Mouse (Mus musculus) small intestine, adult 2 months (tissue): Measurements from ENCODE around the gene Ust. TPM values are rescaled to one million over a fixed set of nuclear protein-coding genes. Genes with fewer than 3 reads are reported as not detected.

Experiments
- H3K27ac ChIP-seq: fragments of 200-500 bp; 2 replicates; pipeline ENCODE4 v1.5.1; 2012; ENCODE audit warnings: low read depth, low read length, control low read depth, inconsistent platforms; ENCODE audit not compliant: insufficient read depth
- H3K27me3 ChIP-seq: fragments of 200-500 bp; 2 replicates; pipeline ENCODE4 v1.6.1; 2012; ENCODE audit warnings: mild to moderate bottlenecking, moderate library complexity, low read length, inconsistent platforms; ENCODE audit not compliant: control insufficient read depth, insufficient read depth
- H3K36me3 ChIP-seq: fragments of 200-500 bp; 2 replicates; pipeline ENCODE4 v1.6.1; 2012; ENCODE audit warnings: mild to moderate bottlenecking, low read length, control low read depth, inconsistent platforms; ENCODE audit not compliant: control insufficient read depth, insufficient read depth
- H3K4me1 ChIP-seq: fragments of 200-500 bp; 2 replicates; pipeline ENCODE4 v1.6.1; 2012; ENCODE audit warnings: low read length, inconsistent platforms, mixed read lengths; ENCODE audit not compliant: control insufficient read depth, insufficient read depth, insufficient read length
- H3K4me3 ChIP-seq: fragments of 200-500 bp; 2 replicates; pipeline ENCODE4 v1.5.1; 2012; ENCODE audit warnings: low read depth, mild to moderate bottlenecking, control low read depth, inconsistent platforms, low read length, moderate library complexity
- CTCF ChIP-seq: fragments of 200-500 bp; IDR thresholded peaks from 2 replicates; pipeline ENCODE4 v1.5.1; 2012; ENCODE audit warnings: low read depth, mild to moderate bottlenecking, control low read depth, inconsistent platforms, low read length, moderate library complexity, mixed read lengths; ENCODE audit not compliant: insufficient replicate concordance, insufficient read length; ENCODE audit errors: extremely low read depth
- POLR2A ChIP-seq: fragments of 200-500 bp; IDR thresholded peaks from 2 replicates; pipeline ENCODE4 v1.6.1; 2012; ENCODE audit warnings: low read depth, mild to moderate bottlenecking, control low read depth, inconsistent platforms, low read length, moderate library complexity
- WGBS: fragments of 180-500 bp; shearing (Covaris S2); methylation state at CpG from one replicate; pipeline ENCODE4 v1.1.7; 2018; 5-methylcytosine and 5-hydroxymethylcytosine counted together
- polyA plus RNA-seq: library from polyadenylated mRNA; depleted of rRNA; stranded (reverse); fragments of >200 nt; gene quantifications from 2 replicates; pipeline ENCODE4 v1.2.3, GENCODE M21; 2012

Gene Ust
- polyA plus RNA-seq, 1 experiment, result 0.33 TPM

GRCm38 (mm10) chr10:8365816-8366215 lies 152.8 kb downstream of the Ust start:
- no peaks in the 10 kb centered on the region for H3K27me3 ChIP-seq
- no peaks in the 10 kb centered on the region for H3K4me1 ChIP-seq
- H3K36me3 ChIP-seq, result no peaks in the 10 kb centered on the region
- no peak overlapping the region for H3K4me3 ChIP-seq
- WGBS, result 30% methylated on average over 1 of the region's 1 CpGs
- TF ChIP-seq CTCF (no peak), POLR2A (no peak)
- no peak overlapping the region for H3K27ac ChIP-seq

DNA sequence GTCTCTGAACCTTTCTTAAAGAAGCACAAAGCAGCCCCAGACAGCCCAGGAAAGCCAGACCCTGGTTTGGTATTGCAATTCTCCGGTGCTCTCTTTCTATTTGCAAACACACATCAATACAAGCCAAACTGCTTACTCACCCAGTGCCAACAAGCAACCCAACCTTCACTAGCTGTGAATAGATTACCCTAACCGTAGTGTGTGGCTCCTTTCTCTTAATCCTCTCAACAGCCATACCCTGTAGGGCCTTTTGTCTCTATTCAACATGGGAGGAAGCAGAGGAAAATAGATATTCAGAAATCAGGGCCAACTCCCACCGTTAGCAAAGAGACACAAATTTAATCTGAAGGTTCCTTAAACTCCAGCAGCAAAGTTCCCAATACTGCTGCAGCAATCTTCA lies 154.4 kb downstream of the Ust start:
- no peaks in the 10 kb centered on the region for H3K4me1 ChIP-seq
- no peaks in the 10 kb centered on the region for H3K36me3 ChIP-seq
- no peak overlapping the region for H3K4me3 ChIP-seq
- TF ChIP-seq POLR2A (no peak), CTCF (no peak)
- WGBS, result 63% methylated on average over 3 of the region's 3 CpGs
- H3K27ac ChIP-seq, result no peak overlapping the region
- H3K27me3 ChIP-seq, result no peaks in the 10 kb centered on the region

- 50% methylated on average over 8 of the region's 8 CpGs for WGBS
Measured at GRCm38 (mm10) chr10:8363281-8363680, 155.3 kb downstream of the Ust start.

GRCm38 (mm10) chr10:8358286-8359045 lies 160.2 kb downstream of the Ust start:
- H3K4me3 ChIP-seq, result no peak overlapping the region
- H3K27me3 ChIP-seq, result no peaks in the 10 kb centered on the region
- no peak for TF ChIP-seq POLR2A
- no peak for TF ChIP-seq CTCF
- no peaks in the 10 kb centered on the region for H3K4me1 ChIP-seq
- no peaks in the 10 kb centered on the region for H3K36me3 ChIP-seq
- no peak overlapping the region for H3K27ac ChIP-seq
- WGBS, result 66% methylated on average over 15 of the region's 15 CpGs

More at GRCm38 (mm10) chr10:8363281-8363680, 155.3 kb downstream of the Ust start:
- TF ChIP-seq CTCF (no peak), POLR2A (no peak)
- no peak overlapping the region for H3K27ac ChIP-seq
- H3K36me3 ChIP-seq, result no peaks in the 10 kb centered on the region
- no peaks in the 10 kb centered on the region for H3K4me1 ChIP-seq
- H3K4me3 ChIP-seq, result no peak overlapping the region
- no peaks in the 10 kb centered on the region for H3K27me3 ChIP-seq

GRCm38 (mm10) chr10:8353534-8353933 lies 165.1 kb downstream of the Ust start:
- TF ChIP-seq CTCF, result no peak
- no peak overlapping the region for H3K4me3 ChIP-seq
- no peak overlapping the region for H3K27ac ChIP-seq
- no peaks in the 10 kb centered on the region for H3K27me3 ChIP-seq
- H3K4me1 ChIP-seq, result no peaks in the 10 kb centered on the region
- H3K36me3 ChIP-seq, result no peaks in the 10 kb centered on the region
- 72% methylated on average over 4 of the region's 4 CpGs for WGBS

DNA sequence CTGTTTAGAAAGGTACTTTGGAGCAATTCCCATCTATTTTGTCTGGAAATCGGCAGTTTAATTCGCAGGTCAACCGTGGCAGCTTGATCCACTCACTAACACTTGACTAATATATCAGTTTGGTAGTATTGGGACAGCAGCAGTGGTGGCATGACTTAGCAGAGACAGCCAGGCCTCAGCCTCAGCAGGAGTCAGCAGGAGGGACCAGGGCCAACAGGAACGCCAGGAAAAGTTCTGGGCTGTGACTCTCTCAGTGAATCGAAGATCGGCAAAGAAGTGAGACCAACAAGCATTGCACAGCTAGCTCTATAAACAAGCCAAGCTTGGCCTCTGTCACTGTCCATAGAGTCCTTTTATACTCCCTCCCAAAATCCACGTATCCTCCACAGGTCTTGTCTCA lies 168.0 kb downstream of the Ust start:
- Histone ChIP-seq H3K27ac (no peak overlapping the region), H3K4me3 (no peak overlapping the region), H3K36me3 (no peaks in the 10 kb centered on the region), H3K4me1 (no peaks in the 10 kb centered on the region), H3K27me3 (no peaks in the 10 kb centered on the region)
- 90% methylated on average over 7 of the region's 7 CpGs for WGBS
- no peak for TF ChIP-seq CTCF
- TF ChIP-seq POLR2A, result no peak

- 69% methylated on average over 5 of the region's 5 CpGs for WGBS
- no peak for TF ChIP-seq CTCF
- TF ChIP-seq POLR2A, result no peak
- Histone ChIP-seq H3K4me3 (no peak overlapping the region), H3K27me3 (no peaks in the 10 kb centered on the region), H3K36me3 (no peaks in the 10 kb centered on the region), H3K27ac (no peak overlapping the region), H3K4me1 (no peaks in the 10 kb centered on the region)
Measured at GRCm38 (mm10) chr10:8347497-8347896, 171.1 kb downstream of the Ust start.
